Mouse (Mus musculus): ENCODE measurements around the gene Tbc1d19. TPM values are rescaled to one million over a fixed set of nuclear protein-coding genes. Genes with fewer than 3 reads are reported as not detected.

The Tbc1d19 gene
- polyA plus RNA-seq, 1 experiment from 2014 or later: 39.0 TPM

GRCm38 (mm10) chr5:53948606-53949266 lies 139.3 kb downstream of the Tbc1d19 start:
- DNase-seq (ENCODE audit: low spot score) (no peak), ATAC-seq (ENCODE audit: low read depth) (no peak)
- H3K4me2 ChIP-seq (ENCODE audit: low read depth, low read length): no peak overlapping the region
- H3K36me3 ChIP-seq (ENCODE audit: control insufficient read depth, insufficient read depth, low read length): no peaks in the 10 kb centered on the region
- no peaks in the 10 kb centered on the region for H3K27me3 ChIP-seq (replicated peaks; ENCODE audit: control insufficient read depth, insufficient read depth, low read length)
- H3K27ac ChIP-seq (replicated peaks; ENCODE audit: low read depth, low read length): no peak overlapping the region
- no peak overlapping the region for H3K9ac ChIP-seq (ENCODE audit: low read depth, low read length)
- no peak overlapping the region for H3K4me3 ChIP-seq (ENCODE audit: low read depth, low read length)
- peaks cover 11% of the 10 kb centered on the region; the same call in 1 of the 2 replicates for H3K4me1 ChIP-seq (ENCODE audit: control insufficient read depth, insufficient read depth, low read length)
- no peaks in the 10 kb centered on the region for H3K9me3 ChIP-seq (ENCODE audit: control insufficient read depth, low read length)
- 83% methylated on average over 8 of the region's 8 CpGs for WGBS

GRCm38 (mm10) chr5:53950189-53950588 lies 140.8 kb downstream of the Tbc1d19 start:
- H3K9ac ChIP-seq (ENCODE audit: low read depth, low read length): no peak overlapping the region
- ATAC-seq (ENCODE audit: low read depth) (no peak), DNase-seq (ENCODE audit: low spot score) (no peak)
- H3K36me3 ChIP-seq (ENCODE audit: control insufficient read depth, insufficient read depth, low read length): no peaks in the 10 kb centered on the region
- H3K4me2 ChIP-seq (ENCODE audit: low read depth, low read length): no peak overlapping the region
- peaks cover 11% of the 10 kb centered on the region; the same call in 1 of the 2 replicates for H3K4me1 ChIP-seq (ENCODE audit: control insufficient read depth, insufficient read depth, low read length)
- H3K27me3 ChIP-seq (replicated peaks; ENCODE audit: control insufficient read depth, insufficient read depth, low read length): no peaks in the 10 kb centered on the region
- 40% methylated on average over 7 of the region's 7 CpGs for WGBS
- no peaks in the 10 kb centered on the region for H3K9me3 ChIP-seq (ENCODE audit: control insufficient read depth, low read length)
- no peak overlapping the region for H3K27ac ChIP-seq (replicated peaks; ENCODE audit: low read depth, low read length)
- no peak overlapping the region for H3K4me3 ChIP-seq (ENCODE audit: low read depth, low read length)

- no peak overlapping the region for H3K9ac ChIP-seq (ENCODE audit: low read depth, low read length)
- no peak overlapping the region for H3K4me2 ChIP-seq (ENCODE audit: low read depth, low read length)
- ATAC-seq (ENCODE audit: low read depth) (no peak), DNase-seq (ENCODE audit: low spot score) (no peak)
- no peak overlapping the region for H3K27ac ChIP-seq (replicated peaks; ENCODE audit: low read depth, low read length)
- peaks cover 5% of the 10 kb centered on the region; the same call in 1 of the 2 replicates for H3K4me1 ChIP-seq (ENCODE audit: control insufficient read depth, insufficient read depth, low read length)
- H3K36me3 ChIP-seq (ENCODE audit: control insufficient read depth, insufficient read depth, low read length): no peaks in the 10 kb centered on the region
- no peak overlapping the region for H3K4me3 ChIP-seq (ENCODE audit: low read depth, low read length)
- no peaks in the 10 kb centered on the region for H3K27me3 ChIP-seq (replicated peaks; ENCODE audit: control insufficient read depth, insufficient read depth, low read length)
- 0 out of 2 replicates have a peak, but pooled peaks cover 2% of the 10 kb centered on the region for H3K9me3 ChIP-seq (ENCODE audit: control insufficient read depth, low read length)
Measured at GRCm38 (mm10) chr5:53953216-53953615, 143.8 kb downstream of the Tbc1d19 start.

Other genes starting within 250 kb of the Tbc1d19 start
- gene Cckar, start 101.9 kb upstream of the Tbc1d19 start, polyA plus RNA-seq (2014; fragmentation: Nextera tagmentation; extraction: Ambion mirVana): 0.80 and 1.1 TPM in 2 replicates
- 30.5 and 38.1 TPM in 2 replicates for gene Stim2, start 188.9 kb downstream of the Tbc1d19 start, polyA plus RNA-seq (2014; fragmentation: Nextera tagmentation; extraction: Ambion mirVana)

Measured in embryonic facial prominence, embryonic 14.5 days (tissue).